Comparison of ENCODE assay signal across 8 mouse cellular contexts in genomic region chr9:66124681-66125542, GRCm38 (mm10). TPM values are rescaled to one million over a fixed set of nuclear protein-coding genes. Genes with fewer than 3 reads are reported as not detected.
DNase-seq lines count a peak whose midpoint lies in the region; ATAC-seq and TF ChIP-seq lines count a peak whose summit lies in the region.

No protein-coding gene starts in this region.

- peak overlapping the region; percentile 84 for H3K4me3 ChIP-seq in hindbrain, embryonic 13.5 days

- H3K4me1 ChIP-seq in hindbrain, embryonic 13.5 days (replicated peaks): peaks cover 51% of the 10 kb centered on the region

- peak; percentile 87 for ATAC-seq in Patski
- ATAC-seq in hindbrain, embryonic 13.5 days (ENCODE audit: low FRiP score): peak; percentile 97

- H3K27ac ChIP-seq in hindbrain, embryonic 13.5 days: peak overlapping the region; percentile 95

- CTCF ChIA-PET in Patski (lab: Charles Lee): no interaction called here

- DNase-seq in Patski (ENCODE audit: low read depth, low spot score): peak; percentile 89
- DNase-seq in cerebellum, postnatal 14 days: peak; percentile 95 to 97
- DNase-seq in frontal cortex, postnatal 14 days (ENCODE audit: low spot score in 2 of 2): peak; percentile 91 to 95
- DNase-seq in layer of hippocampus, postnatal 25 days (ENCODE audit: extremely low spot score in 1 of 2, low spot score in 1 of 2): peak; percentile 83
- DNase-seq in lung, postnatal 25 days (ENCODE audit: low spot score): peak; percentile 98
- peak; percentile 99 for DNase-seq in retina, embryonic 14.5 days (ENCODE audit: low spot score)
- DNase-seq in thymus, postnatal 4 days: peak; percentile 98

- in situ Hi-C loops in Patski (cut with MboI; ENCODE audit: low pct_unique_long_range_greater_than_20kb): loop anchor here (25.0 kb wide), 2 partner anchors 262 to 662 kb away; partner anchors contain the start of genes Aph1b and Gm10647

- 13% methylated on average over 33 of the region's 33 CpGs for WGBS in hindbrain, embryonic 13.5 days

- no peaks in the 10 kb centered on the region for H3K9me3 ChIP-seq in hindbrain, embryonic 13.5 days

- H3K9ac ChIP-seq in hindbrain, embryonic 13.5 days: peak overlapping the region; percentile 91

- TF ChIP-seq CTCF in Patski (IDR thresholded peaks at IDR 0.05): no peak

- peak overlapping the region; percentile 73 for H3K4me2 ChIP-seq in hindbrain, embryonic 13.5 days

- POLR2A ChIA-PET in Patski (lab: Charles Lee): interaction anchor here (0.7 kb wide), 1 partner anchor 39 kb away, joined by 3 read pairs; no protein-coding TSS in a partner anchor

- H3K36me3 ChIP-seq in hindbrain, embryonic 13.5 days: no peaks in the 10 kb centered on the region

- H3K27me3 ChIP-seq in Patski: no peaks in the 10 kb centered on the region
- no peaks in the 10 kb centered on the region for H3K27me3 ChIP-seq in hindbrain, embryonic 13.5 days

RNA-seq across cellular contexts. Expression of gene Snx1, which starts 1.5 kb away (rescaled TPM):
- 103 TPM for polyA plus RNA-seq in Patski (2021)
- polyA plus RNA-seq in hindbrain, embryonic 13.5 days (2015; fragmentation: Nextera tagmentation; extraction: Ambion mirVana): 90.2 and 93.1 TPM in 2 replicates
- total RNA-seq in layer of hippocampus, postnatal 25 days (2021): 10 to 100 TPM; 73.8 to 87.8 TPM

RNA-seq across cellular contexts. Expression of gene Ciao2a, which starts 1.5 kb away (rescaled TPM):
- 94.8 TPM for polyA plus RNA-seq in Patski (2021)
- 91.2 and 94.1 TPM in 2 replicates for polyA plus RNA-seq in hindbrain, embryonic 13.5 days (2015; fragmentation: Nextera tagmentation; extraction: Ambion mirVana)
- 10 to 100 TPM; 23.6 to 29.3 TPM for total RNA-seq in layer of hippocampus, postnatal 25 days (2021)

RNA-seq across cellular contexts. Expression of gene Dapk2, which starts 33.1 kb away (rescaled TPM):
- polyA plus RNA-seq in Patski (2021): 0.19 TPM
- 1.4 and 1.5 TPM in 2 replicates for polyA plus RNA-seq in hindbrain, embryonic 13.5 days (2015; fragmentation: Nextera tagmentation; extraction: Ambion mirVana)
- total RNA-seq in layer of hippocampus, postnatal 25 days (2021): 1 to 10 TPM in 1 of 2 experiments, under 1 TPM in 1; 0.61 to 1.4 TPM

RNA-seq across cellular contexts. Expression of gene Snx22, which starts 55.4 kb away (rescaled TPM):
- 0.44 TPM for polyA plus RNA-seq in Patski (2021)
- 6.9 and 8.0 TPM in 2 replicates for polyA plus RNA-seq in hindbrain, embryonic 13.5 days (2015; fragmentation: Nextera tagmentation; extraction: Ambion mirVana)
- 1 to 10 TPM; 4.9 to 6.3 TPM for total RNA-seq in layer of hippocampus, postnatal 25 days (2021)

Comparison
In these comparisons a context has a peak if more than half of its experiments do, and no peak if none do; other contexts are left out.
1. Peak in every context shown above with its lines: DNase-seq, ATAC-seq, H3K4me3 ChIP-seq and H3K27ac ChIP-seq.